Mouse (Mus musculus) midbrain, embryonic 15.5 days (tissue): ENCODE data around the gene Rhcg. TPM values are rescaled to one million over a fixed set of nuclear protein-coding genes. Genes with fewer than 3 reads are reported as not detected.

ENCODE experiments used
- ATAC-seq: fragments of 200-750 bp; cut with Nextera tagmentation; replicated peaks from 2 replicates; pipeline ENCODE4 v1.8.0; 2017; ENCODE audit warnings: moderate TSS enrichment
- H3K27ac ChIP-seq: fragments of 300-500 bp; sonication (generic); 2 replicates; pipeline ENCODE4 v1.5.1; 2015; ENCODE audit warnings: mild to moderate bottlenecking, inconsistent platforms
- H3K27me3 ChIP-seq: fragments of 300-500 bp; sonication (generic); replicated peaks from 2 replicates; pipeline ENCODE4 v1.6.1; 2015; ENCODE audit warnings: inconsistent platforms
- H3K36me3 ChIP-seq: fragments of 300-500 bp; sonication (generic); replicated peaks from 2 replicates; pipeline ENCODE4 v1.6.1; 2015; ENCODE audit warnings: inconsistent platforms
- H3K4me1 ChIP-seq: fragments of 300-500 bp; sonication (generic); 2 replicates; pipeline ENCODE4 v1.6.1; 2015; ENCODE audit warnings: inconsistent platforms
- H3K4me2 ChIP-seq: fragments of 300-500 bp; sonication (generic); 2 replicates; pipeline ENCODE4 v1.6.1; 2015; ENCODE audit warnings: inconsistent platforms, mild to moderate bottlenecking, moderate library complexity
- H3K4me3 ChIP-seq: fragments of 300-500 bp; sonication (generic); 2 replicates; pipeline ENCODE4 v1.5.1; 2015; ENCODE audit warnings: mild to moderate bottlenecking, inconsistent platforms
- H3K9ac ChIP-seq: fragments of 300-500 bp; sonication (generic); 2 replicates; pipeline ENCODE4 v1.6.1; 2015; ENCODE audit warnings: mild to moderate bottlenecking, inconsistent platforms
- H3K9me3 ChIP-seq: fragments of 300-500 bp; sonication (generic); 2 replicates; pipeline ENCODE4 v1.6.1; 2016; ENCODE audit warnings: inconsistent platforms
- WGBS: fragments of 180-500 bp; shearing (Covaris S2); methylation state at CpG from one replicate; pipeline ENCODE4 v1.1.7; 2015; ENCODE audit warnings: mixed read lengths; 5-methylcytosine and 5-hydroxymethylcytosine counted together
- polyA plus RNA-seq: library from polyadenylated mRNA; unstranded; fragments of >200 nt; fragmentation: Nextera tagmentation; extraction: Ambion mirVana; gene quantifications from 2 replicates; pipeline ENCODE4 v1.2.1, GENCODE M21; 2015

Rhcg gene
- 1.9 and 2.1 TPM in 2 replicates for polyA plus RNA-seq

GRCm38 (mm10) chr7:79617418-79617817 is at the start of gene Rhcg:
Gene Rhcg, minus strand, starts transcription at chr7:79617657.
- H3K4me3 ChIP-seq, result peak within 1 kb of the TSS; percentile 12; the same call in 1 of the 2 replicates
- peaks cover 33% of the 10 kb centered on the region for H3K27me3 ChIP-seq
- ATAC-seq, result no peak
- no peak within 1 kb of the TSS for H3K27ac ChIP-seq
- no peak within 1 kb of the TSS for H3K9ac ChIP-seq
- no peaks in the 10 kb centered on the region for H3K36me3 ChIP-seq
- 8% methylated on average over 33 of the region's 33 CpGs for WGBS
- 0 out of 2 replicates have a peak, but pooled peaks cover 4% of the 10 kb centered on the region for H3K4me1 ChIP-seq
- peak within 1 kb of the TSS; percentile 39 for H3K4me2 ChIP-seq
- no peaks in the 10 kb centered on the region for H3K9me3 ChIP-seq

- H3K27me3 ChIP-seq, result no peaks in the 10 kb centered on the region
- H3K4me3 ChIP-seq, result no peak overlapping the region
- no peak for ATAC-seq
- H3K4me2 ChIP-seq, result no peak overlapping the region
- H3K9me3 ChIP-seq, result no peaks in the 10 kb centered on the region
- no peaks in the 10 kb centered on the region for H3K36me3 ChIP-seq
- no peak overlapping the region for H3K9ac ChIP-seq
- no peak overlapping the region for H3K27ac ChIP-seq
- no peaks in the 10 kb centered on the region for H3K4me1 ChIP-seq
These were observed 49.2 kb upstream of the Rhcg start for GRCm38 (mm10) chr7:79666690-79667089.

DNA sequence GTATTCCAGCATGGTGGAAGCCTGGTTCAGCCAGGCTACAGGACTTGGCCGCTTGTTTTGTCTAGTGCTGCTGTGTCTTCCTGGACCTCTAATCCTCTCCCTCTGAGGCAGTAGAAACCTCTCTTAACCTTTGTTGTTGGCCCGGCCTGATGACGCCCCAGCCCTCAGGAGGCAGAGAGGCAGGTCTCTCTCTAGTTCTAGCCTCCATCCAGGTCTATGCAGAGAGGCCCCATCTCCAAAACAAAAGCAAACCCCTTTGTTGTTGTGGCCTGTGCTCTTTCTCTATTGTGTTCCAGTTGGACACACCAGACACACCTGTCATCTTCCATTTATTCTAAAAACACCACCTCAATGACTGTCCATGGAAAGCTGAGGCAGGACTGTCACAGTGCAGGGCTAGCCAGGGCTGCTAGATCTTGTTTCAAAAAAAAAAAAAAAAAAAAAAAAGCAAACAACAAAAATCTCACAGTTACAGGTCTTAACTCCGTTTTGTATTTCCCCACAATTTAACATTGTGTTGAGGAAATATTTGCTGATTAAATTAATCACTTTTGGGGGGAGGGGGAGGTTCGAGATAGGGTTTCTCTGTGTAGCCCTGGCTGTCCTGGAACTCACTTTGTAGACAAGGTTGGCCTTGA is 43.9 kb upstream of the Rhcg start:
- Histone ChIP-seq H3K4me3 (peak overlapping the region; percentile 66), H3K4me1 (peaks cover 16% of the 10 kb centered on the region), H3K9me3 (no peaks in the 10 kb centered on the region), H3K9ac (peak overlapping the region; percentile 47; the same call in 1 of the 2 replicates), H3K27ac (no peak overlapping the region), H3K36me3 (no peaks in the 10 kb centered on the region), H3K27me3 (no peaks in the 10 kb centered on the region), H3K4me2 (peak overlapping the region; percentile 100)
- no peak for ATAC-seq
- 16% methylated on average over 5 of the region's 5 CpGs for WGBS

- ATAC-seq, result peak; percentile 15; the same call in 1 of the 2 replicates
- H3K4me2 ChIP-seq, result peak overlapping the region; percentile 100
These were observed 43.1 kb upstream of the Rhcg start for GRCm38 (mm10) chr7:79660291-79661150.

DNA sequence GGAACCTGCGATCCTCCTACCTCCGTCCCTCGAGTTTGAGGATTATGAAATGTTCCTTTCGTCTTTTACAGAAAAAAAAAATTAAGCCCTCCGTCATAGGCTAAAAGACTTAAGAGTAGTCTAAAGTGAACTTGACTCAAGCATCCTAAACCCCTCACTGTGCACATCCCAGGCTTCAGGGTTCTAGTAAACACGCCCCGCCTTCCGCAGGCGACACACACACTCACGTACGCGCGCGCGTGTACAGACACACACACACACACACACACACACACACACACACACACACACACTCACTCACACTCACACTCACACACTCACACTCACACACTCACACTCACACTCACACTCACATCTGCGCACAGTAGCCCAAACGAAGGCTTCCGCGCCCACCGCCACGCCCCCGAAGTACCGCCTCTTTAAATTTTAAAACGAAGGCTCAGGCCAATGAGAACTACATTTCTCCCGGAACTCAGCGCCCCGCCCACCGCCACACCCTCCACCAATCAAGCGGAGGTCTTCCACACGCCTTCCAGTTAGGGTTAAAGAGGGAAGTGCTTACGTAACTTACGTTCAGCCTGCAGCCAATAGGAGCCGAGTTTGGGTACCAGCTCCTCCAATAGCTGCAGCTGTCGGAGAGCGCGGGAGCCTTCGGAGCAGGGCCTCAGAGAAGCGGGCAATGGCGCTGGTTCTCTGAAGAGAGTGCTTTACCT is 42.3 kb upstream of the Rhcg start, which contains the start of gene Ticrr:
Ticrr (plus strand) TSS at position 619 of the 713 bp plus-strand sequence.
- H3K27ac ChIP-seq, result no peak within 1 kb of the TSS
- no peaks in the 10 kb centered on the region for H3K27me3 ChIP-seq
- under 1% methylated on average over 39 of the region's 39 CpGs for WGBS
- no peaks in the 10 kb centered on the region for H3K9me3 ChIP-seq
- peak; percentile 100 for ATAC-seq
- peak within 1 kb of the TSS; percentile 66 for H3K4me3 ChIP-seq
- peaks cover 16% of the 10 kb centered on the region for H3K4me1 ChIP-seq
- no peaks in the 10 kb centered on the region for H3K36me3 ChIP-seq
- H3K4me2 ChIP-seq, result peak within 1 kb of the TSS; percentile 100
- peak within 1 kb of the TSS; percentile 47 for H3K9ac ChIP-seq

More at GRCm38 (mm10) chr7:79660291-79661150, 43.1 kb upstream of the Rhcg start:
- no peaks in the 10 kb centered on the region for H3K9me3 ChIP-seq
- peaks cover 16% of the 10 kb centered on the region for H3K4me1 ChIP-seq
- WGBS, result under 1% methylated on average over 73 of the region's 73 CpGs
- peak overlapping the region; percentile 66 for H3K4me3 ChIP-seq
- peak overlapping the region; percentile 47 for H3K9ac ChIP-seq
- H3K27me3 ChIP-seq, result no peaks in the 10 kb centered on the region
- H3K27ac ChIP-seq, result no peak overlapping the region
- no peaks in the 10 kb centered on the region for H3K36me3 ChIP-seq

GRCm38 (mm10) chr7:79654586-79654985 is 37.1 kb upstream of the Rhcg start:
- no peak for ATAC-seq
- Histone ChIP-seq H3K4me3 (no peak overlapping the region), H3K9ac (no peak overlapping the region), H3K36me3 (no peaks in the 10 kb centered on the region), H3K27me3 (no peaks in the 10 kb centered on the region), H3K4me2 (no peak overlapping the region), H3K9me3 (no peaks in the 10 kb centered on the region), H3K4me1 (peaks cover 5% of the 10 kb centered on the region), H3K27ac (no peak overlapping the region)
- WGBS, result 33% methylated on average over 1 of the region's 1 CpGs

DNA sequence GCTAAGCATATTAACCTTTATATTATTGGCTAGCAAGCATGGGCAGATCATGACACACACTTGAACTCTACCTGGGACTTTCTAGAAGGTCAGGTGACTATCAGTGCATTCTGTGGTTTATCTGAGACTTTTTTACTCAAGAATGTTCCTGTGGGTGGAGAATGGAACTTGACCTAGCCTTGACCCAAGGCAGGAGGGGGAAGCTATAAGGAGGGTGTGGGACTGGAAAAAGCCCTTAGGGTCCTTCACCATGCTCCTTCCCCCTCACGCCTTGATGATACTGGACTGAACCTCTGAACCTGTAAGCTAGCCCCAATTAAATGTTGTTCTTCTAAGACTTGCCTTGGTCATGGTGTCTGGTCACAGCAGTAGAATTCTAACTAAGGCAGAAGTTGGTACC is 36.7 kb upstream of the Rhcg start:
- H3K4me1 ChIP-seq, result peaks cover 1% of the 10 kb centered on the region; the same call in 1 of the 2 replicates
- no peaks in the 10 kb centered on the region for H3K27me3 ChIP-seq
- WGBS, result 74% methylated on average over 1 of the region's 1 CpGs
- no peak overlapping the region for H3K9ac ChIP-seq
- H3K36me3 ChIP-seq, result no peaks in the 10 kb centered on the region
- no peak overlapping the region for H3K27ac ChIP-seq
- no peak overlapping the region for H3K4me2 ChIP-seq
- no peak overlapping the region for H3K4me3 ChIP-seq
- ATAC-seq, result no peak
- no peaks in the 10 kb centered on the region for H3K9me3 ChIP-seq

DNA sequence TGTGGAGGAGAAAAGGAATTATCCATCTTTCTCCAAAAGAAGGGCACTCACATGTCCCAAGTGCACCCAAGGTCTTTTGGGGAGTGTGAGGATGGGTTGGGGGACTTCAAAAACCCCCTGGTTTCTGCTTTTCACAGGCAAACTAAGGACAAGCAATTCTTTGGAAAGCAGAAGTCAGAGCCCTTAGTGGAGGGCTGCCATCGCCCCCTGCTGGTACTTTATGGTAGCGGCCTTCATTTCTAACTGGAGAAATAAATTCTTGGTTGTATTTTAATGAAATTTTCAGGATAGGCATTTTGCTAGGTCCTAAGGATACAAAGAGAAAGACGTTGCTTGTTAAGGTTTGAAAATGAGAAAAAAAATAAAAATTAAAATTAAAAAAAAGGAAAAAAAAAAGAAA is 31.5 kb upstream of the Rhcg start:
- ATAC-seq, result no peak
- no peaks in the 10 kb centered on the region for H3K27me3 ChIP-seq
- 9% methylated on average over 3 of the region's 3 CpGs for WGBS
- H3K9ac ChIP-seq, result no peak overlapping the region
- no peaks in the 10 kb centered on the region for H3K36me3 ChIP-seq
- H3K27ac ChIP-seq, result no peak overlapping the region
- H3K4me2 ChIP-seq, result no peak overlapping the region
- H3K9me3 ChIP-seq, result no peaks in the 10 kb centered on the region
- no peaks in the 10 kb centered on the region for H3K4me1 ChIP-seq
- no peak overlapping the region for H3K4me3 ChIP-seq

DNA sequence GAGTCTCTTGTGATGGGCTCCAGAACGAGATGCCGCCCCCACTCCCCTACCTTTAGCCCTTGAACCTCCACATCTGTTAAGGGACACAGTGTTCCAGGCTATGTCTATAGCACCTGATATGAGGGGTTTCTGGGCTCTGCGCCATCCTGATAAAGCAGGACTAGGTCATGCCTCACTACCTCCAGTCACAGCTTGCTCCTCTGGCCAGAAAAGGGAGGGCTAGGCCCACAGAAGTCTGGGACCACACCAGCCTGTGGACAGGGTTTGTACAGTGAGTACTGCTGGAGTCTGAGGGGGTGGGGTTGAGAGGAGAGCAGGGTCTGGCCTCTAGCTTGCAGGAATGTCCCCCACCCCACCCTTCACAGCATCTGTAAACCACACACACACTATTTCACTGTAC is 29.8 kb upstream of the Rhcg start:
- Histone ChIP-seq H3K4me2 (no peak overlapping the region), H3K36me3 (no peaks in the 10 kb centered on the region), H3K4me3 (no peak overlapping the region), H3K9me3 (no peaks in the 10 kb centered on the region), H3K9ac (no peak overlapping the region), H3K27ac (no peak overlapping the region), H3K27me3 (no peaks in the 10 kb centered on the region), H3K4me1 (no peaks in the 10 kb centered on the region)
- ATAC-seq, result no peak
- 81% methylated on average over 3 of the region's 3 CpGs for WGBS

- ATAC-seq, result no peak
- Histone ChIP-seq H3K36me3 (no peaks in the 10 kb centered on the region), H3K4me3 (no peak overlapping the region), H3K27ac (no peak overlapping the region), H3K27me3 (no peaks in the 10 kb centered on the region), H3K9me3 (no peaks in the 10 kb centered on the region), H3K4me2 (no peak overlapping the region), H3K9ac (no peak overlapping the region), H3K4me1 (no peaks in the 10 kb centered on the region)
- 33% methylated on average over 13 of the region's 13 CpGs for WGBS
These were observed 14.4 kb upstream of the Rhcg start for GRCm38 (mm10) chr7:79631773-79632348.

DNA sequence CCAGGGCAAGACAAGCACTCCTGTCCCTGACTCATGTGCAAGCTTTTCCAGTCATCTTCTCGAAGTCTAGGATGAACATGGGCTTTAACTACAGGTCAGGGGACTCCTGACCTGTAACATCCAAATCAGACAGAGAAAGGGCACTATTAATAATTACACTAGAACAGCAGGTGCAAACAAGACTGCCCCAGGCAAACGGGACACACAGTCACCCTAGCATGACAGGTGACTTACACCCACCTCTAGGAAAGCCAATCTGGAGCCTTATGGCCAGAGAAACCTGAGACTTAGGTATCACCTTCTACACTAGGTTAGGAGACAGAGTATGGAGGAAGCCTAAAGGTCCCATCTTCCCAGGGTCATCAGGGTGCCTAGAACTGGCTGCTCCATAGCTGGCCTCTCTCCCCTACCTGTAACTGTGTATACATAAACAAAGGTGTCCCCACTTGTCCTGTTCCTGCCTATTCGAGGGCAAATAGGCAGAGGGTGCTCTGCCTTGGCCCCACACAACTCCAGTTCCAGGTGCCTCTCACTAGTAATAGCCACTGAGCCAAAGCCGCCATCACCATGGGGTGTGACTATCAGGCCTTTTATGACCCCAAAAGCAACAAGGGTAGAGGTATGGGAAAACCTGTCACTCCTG is 10.9 kb upstream of the Rhcg start:
- no peak overlapping the region for H3K4me3 ChIP-seq
- H3K36me3 ChIP-seq, result no peaks in the 10 kb centered on the region
- 69% methylated on average over 4 of the region's 4 CpGs for WGBS
- H3K27ac ChIP-seq, result no peak overlapping the region
- ATAC-seq, result no peak
- no peaks in the 10 kb centered on the region for H3K9me3 ChIP-seq
- H3K4me1 ChIP-seq, result no peaks in the 10 kb centered on the region
- H3K4me2 ChIP-seq, result no peak overlapping the region
- no peak overlapping the region for H3K9ac ChIP-seq
- no peaks in the 10 kb centered on the region for H3K27me3 ChIP-seq
